Mouse (Mus musculus): ENCODE results near the gene Clpx. TPM values are rescaled to one million over a fixed set of nuclear protein-coding genes. Genes with fewer than 3 reads are reported as not detected.
A peak's percentile ranks its signal among the peaks of the same experiment; 100 is the strongest.

Gene Clpx
- total and polyA plus RNA-seq, 3 experiments: 31.1 to 45.6 (median 34.5) TPM

- H3K4me3 ChIP-seq (replicated peaks in 1 of 3; ENCODE audit: low read depth in 2 of 3, low read length in 2 of 3, poor library complexity in 1 of 3): no peak overlapping the region
- in situ Hi-C loops (cut with MboI; ENCODE audit: low pct_ligation_motif_present, low pct_unique_long_range_greater_than_20kb, low sequenced_read_pairs) (no loop called here), dilution Hi-C loops (cut with MboI; ENCODE audit: extremely low pct_ligation_motif_present, extremely low pct_unique_long_range_greater_than_20kb, low sequenced_read_pairs) (no loop called here)
- no peaks in the 10 kb centered on the region for H3K9me3 ChIP-seq (replicated peaks; ENCODE audit: low read length)
- H3K9ac ChIP-seq (ENCODE audit: insufficient read depth, low read depth): no peak overlapping the region
- TF ChIP-seq NRF1 (IDR thresholded peaks at IDR 0.05; ENCODE audit: low read depth, low read length) (no peak), USF1 (IDR thresholded peaks at IDR 0.05; ENCODE audit: low read depth, low read length) (no peak), MAZ (IDR thresholded peaks at IDR 0.05; ENCODE audit: low read depth, low read length) (no peak), CHD2 (IDR thresholded peaks at IDR 0.05; ENCODE audit: low read length) (no peak), HCFC1 (IDR thresholded peaks at IDR 0.05; ENCODE audit: low read depth, low read length) (no peak), MYC (IDR thresholded peaks at IDR 0.05; ENCODE audit: low read depth, low read length) (no peak), KAT2A (IDR thresholded peaks at IDR 0.05; ENCODE audit: insufficient replicate concordance, low read length) (no peak), MAX (IDR thresholded peaks at IDR 0.05; ENCODE audit: low read length) (no peak), ZC3H11A (IDR thresholded peaks at IDR 0.05; ENCODE audit: low read depth, low read length) (no peak), GABPA (IDR thresholded peaks at IDR 0.05; ENCODE audit: insufficient replicate concordance, low read depth, low read length) (no peak), JUND (conservative IDR thresholded peaks at IDR 0.05; ENCODE audit: low read depth, low read length) (no peak), PAX5 (IDR thresholded peaks at IDR 0.05; ENCODE audit: low read length) (no peak), RCOR1 (conservative IDR thresholded peaks at IDR 0.05; ENCODE audit: low read depth, low read length) (no peak)
- H3K79me2 ChIP-seq (replicated peaks; ENCODE audit: control insufficient read depth, extremely low read depth, insufficient read depth, poor library complexity, severe bottlenecking): no peaks in the 10 kb centered on the region
- DNase-seq (ENCODE audit: extremely low read depth): no peak
- H3K4me2 ChIP-seq (ENCODE audit: insufficient read depth, low read depth, poor library complexity, severe bottlenecking): no peak overlapping the region
- H3K27ac ChIP-seq (ENCODE audit: insufficient read depth, low read depth): no peak overlapping the region
- H3K4me1 ChIP-seq (ENCODE audit: control insufficient read depth in 1 of 2, insufficient read depth in 2 of 2): no peaks in the 10 kb centered on the region
- H3K27me3 ChIP-seq (replicated peaks): no peaks in the 10 kb centered on the region
- peaks cover 43 to 80% of the 10 kb centered on the region in 2 experiments for H3K36me3 ChIP-seq (replicated peaks in 1 of 2; ENCODE audit: control insufficient read depth in 1 of 2, insufficient read depth in 1 of 2, low read length in 1 of 2)
These were observed 28.3 kb downstream of the Clpx start for GRCm38 (mm10) chr9:65322255-65322900.

GRCm38 (mm10) chr9:65325971-65326370, 31.9 kb downstream of the Clpx start:
- no peak overlapping the region for H3K4me3 ChIP-seq (replicated peaks in 1 of 3; ENCODE audit: low read depth in 2 of 3, low read length in 2 of 3, poor library complexity in 1 of 3)
- H3K4me2 ChIP-seq (ENCODE audit: insufficient read depth, low read depth, poor library complexity, severe bottlenecking): no peak overlapping the region
- no peaks in the 10 kb centered on the region for H3K27me3 ChIP-seq (replicated peaks)
- TF ChIP-seq MAFK (IDR thresholded peaks at IDR 0.05; ENCODE audit: insufficient replicate concordance, low read length): peak; percentile 94
- no peak for TF ChIP-seq RCOR1 (conservative IDR thresholded peaks at IDR 0.05; ENCODE audit: low read depth, low read length)
- peaks cover 44 to 73% of the 10 kb centered on the region in 2 experiments for H3K36me3 ChIP-seq (replicated peaks in 1 of 2; ENCODE audit: control insufficient read depth in 1 of 2, insufficient read depth in 1 of 2, low read length in 1 of 2)
- H3K4me1 ChIP-seq (ENCODE audit: control insufficient read depth in 1 of 2, insufficient read depth in 2 of 2): no peaks in the 10 kb centered on the region
- H3K9ac ChIP-seq (ENCODE audit: insufficient read depth, low read depth): no peak overlapping the region
- in situ Hi-C loops (cut with MboI; ENCODE audit: low pct_ligation_motif_present, low pct_unique_long_range_greater_than_20kb, low sequenced_read_pairs) (no loop called here), dilution Hi-C loops (cut with MboI; ENCODE audit: extremely low pct_ligation_motif_present, extremely low pct_unique_long_range_greater_than_20kb, low sequenced_read_pairs) (no loop called here)
- no peak for DNase-seq (ENCODE audit: extremely low read depth)
- no peaks in the 10 kb centered on the region for H3K79me2 ChIP-seq (replicated peaks; ENCODE audit: control insufficient read depth, extremely low read depth, insufficient read depth, poor library complexity, severe bottlenecking)
- no peaks in the 10 kb centered on the region for H3K9me3 ChIP-seq (replicated peaks; ENCODE audit: low read length)
- H3K27ac ChIP-seq (ENCODE audit: insufficient read depth, low read depth): no peak overlapping the region

All from CH12.LX (cell line).